Mouse (Mus musculus) liver, embryonic 11.5 days (tissue): ENCODE results near the gene Nolc1. TPM values are rescaled to one million over a fixed set of nuclear protein-coding genes. Genes with fewer than 3 reads are reported as not detected.
"Not testable (repeated sequence)": the region's sequence is repeated elsewhere in the genome, so short reads cannot be mapped to it uniquely, and the experiment has no call there.

Source experiments
- ATAC-seq: fragments of 200-750 bp; cut with Nextera tagmentation; replicated peaks from 2 replicates; pipeline ENCODE4 v1.8.0; 2017; ENCODE audit warnings: moderate number of reproducible peaks, mild to moderate bottlenecking, moderate TSS enrichment, moderate library complexity; ENCODE audit not compliant: low FRiP score
- DNase-seq: peaks from one replicate; pipeline ENCODE4 v3.0.0-alpha.2; 2017; ENCODE audit warnings: low spot score
- H3K27ac ChIP-seq: fragments of 300-500 bp; sonication (generic); 2 replicates; pipeline ENCODE4 v1.5.1; 2014; ENCODE audit warnings: mild to moderate bottlenecking, low read depth, low read length, control low read depth
- H3K27me3 ChIP-seq: fragments of 300-500 bp; sonication (generic); replicated peaks from 2 replicates; pipeline ENCODE4 v1.6.1; 2014; ENCODE audit warnings: low read length, mixed read lengths; ENCODE audit not compliant: control insufficient read depth, insufficient read depth
- H3K36me3 ChIP-seq: fragments of 300-500 bp; sonication (generic); 2 replicates; pipeline ENCODE4 v1.6.1; 2014; ENCODE audit warnings: mild to moderate bottlenecking, low read length, moderate library complexity, mixed read lengths; ENCODE audit not compliant: control insufficient read depth, insufficient read depth
- H3K4me1 ChIP-seq: fragments of 300-500 bp; sonication (generic); replicated peaks from 2 replicates; pipeline ENCODE4 v1.6.1; 2014; ENCODE audit warnings: low read length, mixed read lengths; ENCODE audit not compliant: control insufficient read depth, insufficient read depth
- H3K4me2 ChIP-seq: fragments of 300-500 bp; sonication (generic); 2 replicates; pipeline ENCODE4 v1.6.1; 2014; ENCODE audit warnings: mild to moderate bottlenecking, control low read depth, moderate library complexity
- H3K4me3 ChIP-seq: fragments of 300-500 bp; sonication (generic); 2 replicates; pipeline ENCODE4 v1.5.1; 2014; ENCODE audit warnings: low read depth, low read length, control low read depth
- H3K9ac ChIP-seq: fragments of 300-500 bp; sonication (generic); 2 replicates; pipeline ENCODE4 v1.6.1; 2014; ENCODE audit warnings: low read depth, low read length, control low read depth
- H3K9me3 ChIP-seq: fragments of 300-500 bp; sonication (generic); 2 replicates; pipeline ENCODE4 v1.6.1; 2016; ENCODE audit warnings: low read length, inconsistent platforms, mixed read lengths; ENCODE audit not compliant: control insufficient read depth
- WGBS: fragments of 180-500 bp; shearing (Covaris S2); extraction: QIAGEN DNeasy Blood & Tissue Kit; methylation state at CpG from one replicate; pipeline ENCODE4 v1.1.7; 2014; 5-methylcytosine and 5-hydroxymethylcytosine counted together
- polyA plus RNA-seq: library from polyadenylated mRNA; unstranded; fragments of >200 nt; fragmentation: Nextera tagmentation; extraction: Ambion mirVana; gene quantifications from 2 replicates; pipeline ENCODE4 v1.2.1, GENCODE M21; 2014

The Nolc1 gene
- polyA plus RNA-seq, 1 experiment from 2014 or later, result 211 TPM

DNA sequence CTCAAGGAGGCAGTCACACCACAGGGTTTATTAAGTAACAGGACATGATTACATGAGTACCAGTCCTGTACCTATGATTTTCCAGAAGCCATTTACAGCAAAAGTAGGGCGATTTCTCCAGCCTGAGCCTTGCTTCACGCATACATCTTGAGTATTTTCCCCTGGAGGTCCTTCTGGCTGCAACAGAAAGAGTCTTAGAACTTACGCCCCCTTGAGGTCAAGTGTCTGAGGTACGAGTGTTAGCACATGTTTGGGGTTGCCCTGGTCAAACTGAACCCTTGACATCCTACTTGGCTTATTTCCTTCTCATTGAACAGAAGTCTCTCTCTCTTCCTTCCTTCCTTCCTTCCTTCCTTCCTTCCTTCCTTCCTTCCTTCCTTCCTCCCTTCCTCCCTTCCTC is 39.0 kb downstream of the Nolc1 start:
- Histone ChIP-seq H3K27ac (no peak overlapping the region), H3K9me3 (no peaks in the 10 kb centered on the region), H3K4me1 (0 out of 2 replicates have a peak, but pooled peaks cover 2% of the 10 kb centered on the region), H3K36me3 (no peaks in the 10 kb centered on the region), H3K27me3 (no peaks in the 10 kb centered on the region), H3K9ac (no peak overlapping the region), H3K4me3 (no peak overlapping the region), H3K4me2 (no peak overlapping the region)
- WGBS, result 59% methylated on average over 4 of the region's 4 CpGs
- ATAC-seq, result no peak
- DNase-seq, result no peak

DNA sequence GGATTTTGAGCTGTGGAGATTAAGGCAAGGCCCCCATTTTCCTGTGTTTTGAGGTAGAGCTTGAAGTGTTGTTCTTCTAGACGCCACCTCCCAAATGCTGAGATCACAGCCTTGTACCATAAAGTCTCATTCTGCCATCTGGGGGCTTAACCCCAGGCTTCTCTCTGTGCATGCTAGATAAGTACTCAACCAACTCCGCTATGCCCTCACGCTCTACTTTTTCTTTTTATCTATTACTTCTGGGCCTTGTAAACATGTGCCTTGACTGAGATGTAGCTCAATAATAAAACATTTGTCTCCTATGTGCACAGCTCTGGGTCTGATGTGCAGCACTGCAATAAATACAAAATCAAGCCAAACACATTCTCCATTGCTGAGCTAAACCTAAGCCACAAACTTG is 43.8 kb downstream of the Nolc1 start:
- DNase-seq (peak; percentile 28), ATAC-seq (peak; percentile 76; the same call in 1 of the 2 replicates)
- no peak overlapping the region; the same call in 1 of the 2 replicates for H3K27ac ChIP-seq
- no peaks in the 10 kb centered on the region; the same call in 1 of the 2 replicates for H3K27me3 ChIP-seq
- whole genome bisulfite sequencing, result 52% methylated on average over 3 of the region's 3 CpGs
- H3K9me3 ChIP-seq, result no peaks in the 10 kb centered on the region
- no peak overlapping the region for H3K4me2 ChIP-seq
- H3K36me3 ChIP-seq, result no peaks in the 10 kb centered on the region
- 0 out of 2 replicates have a peak, but pooled peaks cover 3% of the 10 kb centered on the region for H3K4me1 ChIP-seq
- H3K9ac ChIP-seq, result no peak overlapping the region
- no peak overlapping the region for H3K4me3 ChIP-seq

DNA sequence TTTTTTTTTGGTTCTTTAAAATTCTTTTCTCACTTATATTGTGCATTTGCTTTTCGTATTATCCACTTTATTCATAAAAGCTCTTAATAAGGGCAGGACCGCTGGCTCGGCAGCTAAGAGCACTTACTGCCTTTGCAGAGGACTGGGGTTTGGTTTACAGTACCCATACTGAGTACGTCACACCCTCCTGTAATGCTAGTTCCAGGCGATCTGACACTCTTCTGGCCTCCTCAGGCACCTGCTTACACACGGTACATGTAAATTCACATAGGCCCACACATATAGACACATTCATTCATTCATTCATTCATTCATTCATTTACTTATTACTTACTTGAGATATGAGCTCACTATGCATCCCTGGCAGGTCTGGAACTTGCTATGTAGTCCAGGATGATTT is 45.2 kb downstream of the Nolc1 start:
- Histone ChIP-seq H3K4me2 (no peak overlapping the region), H3K4me3 (no peak overlapping the region), H3K9ac (no peak overlapping the region), H3K36me3 (no peaks in the 10 kb centered on the region), H3K27me3 (no peaks in the 10 kb centered on the region; the same call in 1 of the 2 replicates), H3K4me1 (0 out of 2 replicates have a peak, but pooled peaks cover 3% of the 10 kb centered on the region), H3K27ac (no peak overlapping the region), H3K9me3 (no peaks in the 10 kb centered on the region)
- ATAC-seq (no peak), DNase-seq (peak; percentile 17)
- 77% methylated on average over 6 of the region's 6 CpGs for WGBS

DNA sequence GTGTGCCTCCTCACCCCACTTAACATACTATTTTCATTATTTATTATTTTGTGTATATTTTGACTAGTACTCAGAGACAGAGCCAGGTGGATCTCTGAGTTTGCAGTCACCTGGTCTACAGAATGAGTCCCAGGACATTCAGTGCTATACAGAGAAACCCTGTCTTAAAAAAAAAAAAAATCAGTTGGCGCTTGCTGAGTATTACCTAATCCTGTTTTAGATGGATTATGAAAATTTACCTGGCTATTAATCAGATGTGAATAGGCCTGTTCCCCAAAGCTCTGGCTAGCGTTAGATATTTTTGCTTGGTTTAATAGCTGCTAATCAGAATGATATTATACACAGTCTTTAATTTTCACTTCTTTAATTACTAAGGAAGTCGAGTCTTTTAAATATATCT is 48.2 kb downstream of the Nolc1 start:
- H3K4me3 ChIP-seq, result no peak overlapping the region
- no peak overlapping the region for H3K27ac ChIP-seq
- H3K36me3 ChIP-seq, result no peaks in the 10 kb centered on the region
- H3K9me3 ChIP-seq, result no peaks in the 10 kb centered on the region
- no peak overlapping the region for H3K9ac ChIP-seq
- DNase-seq (no peak), ATAC-seq (no peak)
- 78% methylated on average over 3 of the region's 3 CpGs for WGBS
- H3K27me3 ChIP-seq, result no peaks in the 10 kb centered on the region; the same call in 1 of the 2 replicates
- 0 out of 2 replicates have a peak, but pooled peaks cover 3% of the 10 kb centered on the region for H3K4me1 ChIP-seq
- H3K4me2 ChIP-seq, result no peak overlapping the region

DNA sequence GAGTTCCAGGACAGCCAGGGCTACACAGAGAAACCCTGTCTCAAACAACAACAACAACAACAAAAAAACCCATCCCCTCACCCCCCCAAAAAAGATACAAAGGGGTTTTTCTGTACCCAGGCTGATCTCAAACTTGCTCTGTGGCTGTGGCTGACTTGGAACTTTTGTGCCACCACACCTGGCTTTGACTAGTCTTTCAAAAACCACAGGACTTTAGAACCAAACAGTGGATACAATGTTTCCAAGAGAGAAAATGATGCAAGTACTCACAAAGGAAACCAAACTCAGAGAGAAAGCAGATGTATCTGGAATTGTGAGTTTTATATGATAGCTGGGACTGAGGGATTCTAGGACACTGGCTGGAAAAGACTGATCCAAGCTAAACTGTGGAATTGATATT is 49.0 kb downstream of the Nolc1 start:
- DNase-seq (peak; percentile 1), ATAC-seq (no peak)
- Histone ChIP-seq H3K27me3 (no peaks in the 10 kb centered on the region; the same call in 1 of the 2 replicates), H3K4me1 (0 out of 2 replicates have a peak, but pooled peaks cover under 1% of the 10 kb centered on the region), H3K36me3 (no peaks in the 10 kb centered on the region), H3K4me2 (no peak overlapping the region), H3K9me3 (no peaks in the 10 kb centered on the region), H3K9ac (no peak overlapping the region), H3K27ac (no peak overlapping the region), H3K4me3 (no peak overlapping the region)

- 85% methylated on average over 4 of the region's 4 CpGs for WGBS
- no peak overlapping the region for H3K4me3 ChIP-seq
- H3K27ac ChIP-seq, result no peak overlapping the region
- ATAC-seq (no peak), DNase-seq (no peak)
- no peaks in the 10 kb centered on the region for H3K4me1 ChIP-seq
- no peaks in the 10 kb centered on the region for H3K36me3 ChIP-seq
- no peaks in the 10 kb centered on the region for H3K9me3 ChIP-seq
- H3K4me2 ChIP-seq, result no peak overlapping the region
- peaks cover 14% of the 10 kb centered on the region for H3K27me3 ChIP-seq
- no peak overlapping the region for H3K9ac ChIP-seq
These were observed 50.6 kb downstream of the Nolc1 start for GRCm38 (mm10) chr19:46126301-46126700.

DNA sequence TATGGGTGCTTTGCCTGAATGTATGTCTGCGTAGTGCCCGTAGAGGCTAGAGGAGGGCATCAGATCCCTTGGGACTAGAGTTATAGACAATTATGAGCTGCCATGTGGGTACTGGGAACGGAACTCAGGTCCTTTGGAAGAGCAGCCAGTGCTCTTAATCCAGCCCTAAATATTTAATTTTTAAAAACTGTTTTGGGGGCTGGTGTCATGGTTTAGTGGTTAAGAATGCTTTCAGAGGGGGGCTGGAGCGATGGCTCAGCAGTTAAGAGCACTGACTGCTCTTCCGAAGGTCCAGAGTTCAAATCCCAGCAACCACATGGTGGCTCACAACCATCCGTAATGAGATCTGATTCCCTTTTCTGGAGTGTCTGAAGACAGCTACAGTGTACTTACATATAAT is 54.1 kb downstream of the Nolc1 start:
- H3K36me3 ChIP-seq, DNase-seq, H3K9ac ChIP-seq, H3K4me1 ChIP-seq, ATAC-seq, H3K4me3 ChIP-seq, H3K27ac ChIP-seq, H3K4me2 ChIP-seq, H3K9me3 ChIP-seq: not testable (repeated sequence)
- H3K27me3 ChIP-seq, result peaks cover 46% of the 10 kb centered on the region
- WGBS, result 76% methylated on average over 6 of the region's 6 CpGs

GRCm38 (mm10) chr19:46131283-46131682 is 55.6 kb downstream of the Nolc1 start:
- H3K9me3 ChIP-seq, result no peaks in the 10 kb centered on the region
- H3K27me3 ChIP-seq, result peaks cover 61% of the 10 kb centered on the region
- ATAC-seq (no peak), DNase-seq (no peak)
- no peak overlapping the region for H3K4me3 ChIP-seq
- 9% methylated on average over 7 of the region's 8 CpGs for WGBS
- H3K4me2 ChIP-seq, result peak overlapping the region; percentile 41
- no peak overlapping the region for H3K27ac ChIP-seq
- H3K36me3 ChIP-seq, result no peaks in the 10 kb centered on the region
- H3K9ac ChIP-seq, result no peak overlapping the region
- H3K4me1 ChIP-seq, result peaks cover 8% of the 10 kb centered on the region

DNA sequence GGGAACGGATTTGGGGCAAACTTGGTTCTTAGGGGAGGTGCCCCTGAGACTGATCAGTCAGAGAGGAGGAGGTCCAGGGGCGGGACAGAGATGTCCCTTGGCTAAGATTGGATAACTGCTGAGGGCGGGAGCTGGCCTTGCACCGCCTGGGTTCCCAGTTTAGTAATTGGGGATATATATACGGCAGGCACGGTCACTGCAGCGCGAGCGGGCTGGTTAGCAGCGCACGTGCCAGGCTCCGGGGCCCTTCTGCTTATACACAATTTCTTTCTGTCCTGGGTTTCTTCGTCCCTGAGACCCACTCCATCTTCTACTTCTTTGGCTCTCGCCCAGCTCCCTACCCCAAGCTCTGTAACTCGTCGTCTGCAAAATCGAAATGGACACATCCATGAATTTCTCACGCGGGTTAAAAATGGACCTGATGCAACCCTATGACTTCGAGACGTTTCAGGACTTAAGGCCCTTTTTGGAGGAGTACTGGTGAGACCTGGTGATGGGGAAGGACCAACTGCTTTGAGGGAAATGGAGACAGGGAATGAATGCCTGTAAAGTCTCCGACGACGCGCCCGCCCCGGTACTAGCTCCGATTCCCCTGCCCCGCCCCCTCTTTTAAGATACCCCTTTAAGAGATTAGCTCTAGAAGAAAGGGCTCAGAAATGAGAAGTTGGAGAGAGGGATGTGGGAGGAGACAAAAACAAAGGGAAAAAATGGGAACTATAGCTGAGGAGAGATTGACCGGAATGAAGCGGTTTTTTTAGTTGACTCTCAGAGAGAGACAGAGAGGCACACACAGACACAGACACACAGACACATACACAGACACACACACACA is 56.2 kb downstream of the Nolc1 start, which contains the start of gene Elovl3:
Gene Elovl3, plus strand, starts transcription at position 204 of the 832 bp plus-strand sequence.
- peak within 1 kb of the TSS; percentile 41 for H3K4me2 ChIP-seq
- peak within 1 kb of the TSS; percentile 23; the same call in 1 of the 2 replicates for H3K4me3 ChIP-seq
- H3K27me3 ChIP-seq, result peaks cover 67% of the 10 kb centered on the region
- no peaks in the 10 kb centered on the region for H3K36me3 ChIP-seq
- H3K4me1 ChIP-seq, result peaks cover 14% of the 10 kb centered on the region
- DNase-seq (no peak), ATAC-seq (peak; percentile 65)
- H3K9ac ChIP-seq, result no peak within 1 kb of the TSS
- H3K9me3 ChIP-seq, result no peaks in the 10 kb centered on the region
- no peak within 1 kb of the TSS for H3K27ac ChIP-seq
- 3% methylated on average over 31 of the region's 31 CpGs for WGBS
